Mouse (Mus musculus) lung, embryonic 16.5 days (tissue): ENCODE measurements around the gene Smurf1. TPM values are rescaled to one million over a fixed set of nuclear protein-coding genes. Genes with fewer than 3 reads are reported as not detected.
A peak's percentile ranks its signal among the peaks of the same experiment; 100 is the strongest.

Source experiments
- ATAC-seq: fragments of 200-750 bp; cut with Nextera tagmentation; 2 replicates; pipeline ENCODE4 v1.8.0; 2017; ENCODE audit warnings: low read depth, mild to moderate bottlenecking, moderate library complexity
- H3K27ac ChIP-seq: fragments of 300-500 bp; sonication (generic); 2 replicates; pipeline ENCODE4 v1.5.1; 2014; ENCODE audit warnings: mild to moderate bottlenecking, control low read depth, low read length
- H3K27me3 ChIP-seq: fragments of 300-500 bp; sonication (generic); 2 replicates; pipeline ENCODE4 v1.6.1; 2014; ENCODE audit warnings: low read depth, low read length, mixed read lengths; ENCODE audit not compliant: control insufficient read depth, insufficient read depth
- H3K36me3 ChIP-seq: fragments of 300-500 bp; sonication (generic); 2 replicates; pipeline ENCODE4 v1.6.1; 2014; ENCODE audit warnings: low read length; ENCODE audit not compliant: control insufficient read depth, insufficient read depth
- H3K4me1 ChIP-seq: fragments of 300-500 bp; sonication (generic); replicated peaks from 2 replicates; pipeline ENCODE4 v1.6.1; 2014; ENCODE audit warnings: low read length, mixed read lengths; ENCODE audit not compliant: control insufficient read depth, insufficient read depth
- H3K4me2 ChIP-seq: fragments of 300-500 bp; sonication (generic); 2 replicates; pipeline ENCODE4 v1.6.1; 2014; ENCODE audit warnings: low read depth, low read length, control low read depth
- H3K4me3 ChIP-seq: fragments of 300-500 bp; sonication (generic); 2 replicates; pipeline ENCODE4 v1.5.1; 2014; ENCODE audit warnings: mild to moderate bottlenecking, low read length, control low read depth
- H3K9ac ChIP-seq: fragments of 300-500 bp; sonication (generic); 2 replicates; pipeline ENCODE4 v1.6.1; 2014; ENCODE audit warnings: low read length, control low read depth
- H3K9me3 ChIP-seq: fragments of 300-500 bp; sonication (generic); 2 replicates; pipeline ENCODE4 v1.6.1; 2016; ENCODE audit warnings: low read length; ENCODE audit not compliant: control insufficient read depth
- WGBS: fragments of 180-500 bp; shearing (Covaris S2); extraction: QIAGEN DNeasy Blood & Tissue Kit; methylation state at CpG from one replicate; pipeline ENCODE4 v1.1.7; 2014; 5-methylcytosine and 5-hydroxymethylcytosine counted together
- polyA plus RNA-seq: library from polyadenylated mRNA; unstranded; fragments of >200 nt; fragmentation: Nextera tagmentation; extraction: Ambion mirVana; gene quantifications from 2 replicates; pipeline ENCODE4 v1.2.1, GENCODE M21; 2015

Smurf1 gene
- polyA plus RNA-seq, 1 experiment from 2014 or later: 15.6 TPM

DNA sequence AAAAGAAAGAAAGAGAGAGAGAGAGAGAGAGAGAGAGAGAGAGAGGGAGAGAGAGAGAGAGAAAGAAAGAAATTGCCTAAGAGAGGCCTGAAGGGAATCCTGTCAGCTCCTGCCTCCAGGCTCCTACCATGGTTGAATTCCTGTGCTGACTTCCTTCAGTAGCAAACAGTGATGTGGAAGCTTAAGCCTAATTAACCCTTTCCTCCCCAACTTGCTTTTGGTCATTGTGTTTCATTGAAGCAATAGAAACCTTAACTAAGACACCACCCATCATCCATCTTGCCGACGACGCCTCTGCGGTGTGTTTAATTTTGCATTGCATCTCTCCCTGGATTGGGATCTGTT lies 23.4 kb upstream of the Smurf1 start:
- Histone ChIP-seq H3K27ac (no peak overlapping the region), H3K4me3 (no peak overlapping the region), H3K36me3 (no peaks in the 10 kb centered on the region), H3K4me1 (no peaks in the 10 kb centered on the region), H3K27me3 (no peaks in the 10 kb centered on the region), H3K4me2 (no peak overlapping the region), H3K9me3 (peaks cover 4% of the 10 kb centered on the region), H3K9ac (no peak overlapping the region)
- 81% methylated on average over 4 of the region's 4 CpGs for WGBS
- ATAC-seq: 0 out of 2 replicates have a peak, but pooled peaks have one; percentile 17

DNA sequence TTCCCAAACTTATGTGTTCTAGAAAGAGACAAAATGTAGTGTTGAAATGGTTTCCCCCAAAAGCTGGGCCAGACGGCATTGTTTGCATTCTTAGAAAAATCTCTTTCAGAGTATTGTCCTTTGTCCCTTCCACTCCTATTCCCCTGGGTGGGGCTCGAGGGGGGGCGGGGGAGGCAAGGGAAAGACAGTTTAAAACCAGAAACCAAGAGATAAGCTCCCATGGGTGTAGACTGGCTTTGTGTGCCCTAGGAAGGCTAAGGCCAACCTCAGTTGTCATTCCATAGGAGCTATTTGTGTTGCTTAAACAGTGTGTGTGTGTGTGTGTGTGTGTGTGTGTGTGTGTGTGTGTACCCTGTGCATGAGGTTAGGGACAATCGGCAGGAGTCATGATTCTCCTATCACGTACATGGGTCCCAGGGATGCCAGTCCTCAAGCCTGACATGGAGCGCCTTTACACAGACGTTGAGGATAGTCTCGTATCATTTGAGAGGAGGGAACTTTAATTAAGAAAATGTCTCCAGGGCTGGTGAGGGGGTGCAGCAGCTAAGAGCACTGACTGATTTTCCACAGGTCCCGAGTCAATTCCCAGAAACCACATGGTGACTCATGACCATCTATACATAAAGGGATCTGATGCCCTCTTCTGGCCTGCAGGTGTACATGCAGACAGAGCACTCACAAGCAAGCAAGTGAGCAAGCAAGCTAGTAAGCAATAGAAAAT lies 22.9 kb upstream of the Smurf1 start:
- H3K9ac ChIP-seq: no peak overlapping the region
- WGBS: 40% methylated on average over 9 of the region's 9 CpGs
- no peak overlapping the region for H3K4me2 ChIP-seq
- no peaks in the 10 kb centered on the region for H3K4me1 ChIP-seq
- no peak overlapping the region for H3K27ac ChIP-seq
- H3K9me3 ChIP-seq: peaks cover 5% of the 10 kb centered on the region
- H3K27me3 ChIP-seq: no peaks in the 10 kb centered on the region
- no peaks in the 10 kb centered on the region for H3K36me3 ChIP-seq
- no peak overlapping the region for H3K4me3 ChIP-seq
- ATAC-seq: peak; percentile 72; the same call in 1 of the 2 replicates

DNA sequence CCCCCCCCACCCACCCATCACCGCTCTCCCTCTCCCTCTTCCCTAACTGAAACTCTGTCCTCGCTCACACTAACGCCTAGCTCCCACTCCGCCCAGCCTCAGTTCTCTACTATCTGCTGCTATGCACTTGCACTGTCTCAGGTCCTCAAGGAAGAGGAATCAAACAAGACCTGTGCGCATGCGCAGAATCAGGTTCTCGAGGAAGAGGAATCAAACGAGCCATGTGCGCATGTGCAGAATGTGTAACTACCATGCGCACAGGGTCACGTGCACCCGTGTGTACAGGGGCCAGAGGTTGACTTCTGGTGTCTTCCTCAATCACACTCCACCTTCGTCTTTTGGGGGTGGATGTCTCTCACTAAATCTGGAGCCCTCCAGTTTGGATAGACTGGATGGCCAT lies 21.9 kb upstream of the Smurf1 start:
- Histone ChIP-seq H3K4me2 (no peak overlapping the region), H3K27me3 (no peaks in the 10 kb centered on the region), H3K27ac (no peak overlapping the region), H3K36me3 (no peaks in the 10 kb centered on the region), H3K9me3 (peaks cover 10% of the 10 kb centered on the region), H3K4me1 (no peaks in the 10 kb centered on the region), H3K4me3 (no peak overlapping the region), H3K9ac (no peak overlapping the region)
- WGBS: 89% methylated on average over 13 of the region's 13 CpGs
- no peak for ATAC-seq

DNA sequence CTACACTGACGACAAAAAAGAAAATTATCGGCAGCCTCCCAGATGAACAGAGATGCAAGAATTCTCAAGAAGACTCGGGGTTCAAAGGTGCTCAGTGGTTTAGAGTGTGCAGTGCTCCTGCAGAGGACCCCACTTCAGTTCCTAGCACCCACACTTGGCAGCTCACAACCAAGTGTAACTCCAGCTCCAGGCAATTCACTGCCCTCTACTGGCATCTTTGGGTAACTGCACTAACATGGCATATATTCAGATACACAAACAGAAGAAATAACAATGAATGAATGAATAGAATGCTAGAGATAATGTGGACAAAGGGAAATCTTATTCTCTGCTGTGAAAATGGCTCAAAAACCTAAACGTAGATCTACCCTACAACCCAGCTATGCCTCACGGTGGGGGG lies 19.2 kb upstream of the Smurf1 start:
- Histone ChIP-seq H3K4me2 (no peak overlapping the region), H3K27me3 (no peaks in the 10 kb centered on the region), H3K9ac (no peak overlapping the region), H3K36me3 (no peaks in the 10 kb centered on the region), H3K27ac (no peak overlapping the region), H3K4me3 (no peak overlapping the region), H3K9me3 (peaks cover 10% of the 10 kb centered on the region), H3K4me1 (no peaks in the 10 kb centered on the region)
- no peak for ATAC-seq
- 91% methylated on average over 5 of the region's 5 CpGs for WGBS

DNA sequence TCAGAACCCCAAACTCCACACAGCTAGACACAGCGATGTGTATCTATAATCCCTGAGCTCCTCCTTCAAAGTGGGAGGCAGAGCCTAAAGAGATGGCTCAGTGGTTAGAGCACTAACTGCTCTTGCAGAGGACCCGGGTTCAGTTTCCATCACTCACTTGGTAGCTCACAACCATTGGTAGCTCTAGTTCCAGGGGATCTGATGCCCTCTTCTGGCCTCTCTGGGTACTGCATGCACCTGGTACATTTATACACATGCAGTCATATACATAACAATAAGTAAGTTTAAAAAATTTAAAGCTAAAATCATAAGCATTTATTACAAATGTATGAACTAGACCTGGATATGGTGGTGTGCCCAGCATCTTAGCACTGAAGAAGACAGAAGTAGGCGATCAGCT lies 17.6 kb upstream of the Smurf1 start:
- Histone ChIP-seq H3K4me1 (peaks cover 9% of the 10 kb centered on the region; the same call in 1 of the 2 replicates), H3K36me3 (no peaks in the 10 kb centered on the region), H3K27ac (no peak overlapping the region), H3K9ac (no peak overlapping the region), H3K9me3 (peaks cover 10% of the 10 kb centered on the region), H3K4me3 (no peak overlapping the region), H3K4me2 (no peak overlapping the region), H3K27me3 (no peaks in the 10 kb centered on the region)
- WGBS: 94% methylated on average over 3 of the region's 3 CpGs
- no peak for ATAC-seq

DNA sequence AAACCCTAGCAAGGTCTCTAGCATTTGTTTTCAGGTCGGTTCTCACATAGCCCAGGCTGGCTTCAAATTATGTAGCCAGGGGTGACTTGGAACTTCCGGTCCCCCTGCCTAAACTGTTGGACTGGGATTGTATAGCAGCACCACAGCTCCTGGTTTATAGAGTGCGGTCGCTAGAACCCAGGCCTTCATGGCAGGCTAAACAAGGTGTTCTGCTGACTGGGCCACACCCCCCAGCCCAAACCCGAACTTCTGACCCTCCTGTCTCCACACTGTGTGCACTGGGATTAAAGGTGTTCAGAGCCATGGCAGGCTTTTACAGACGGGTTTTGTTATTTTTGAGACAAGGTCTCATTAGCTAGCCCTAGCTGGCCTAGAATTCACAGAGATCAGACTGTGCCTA lies 13.5 kb upstream of the Smurf1 start:
- Histone ChIP-seq H3K4me3 (no peak overlapping the region), H3K4me2 (no peak overlapping the region), H3K36me3 (no peaks in the 10 kb centered on the region), H3K4me1 (peaks cover 9% of the 10 kb centered on the region; the same call in 1 of the 2 replicates), H3K9ac (no peak overlapping the region), H3K9me3 (peaks cover 7% of the 10 kb centered on the region), H3K27ac (peak overlapping the region; percentile 94), H3K27me3 (no peaks in the 10 kb centered on the region)
- WGBS: 52% methylated on average over 6 of the region's 6 CpGs
- ATAC-seq: peak; percentile 53; the same call in 1 of the 2 replicates

DNA sequence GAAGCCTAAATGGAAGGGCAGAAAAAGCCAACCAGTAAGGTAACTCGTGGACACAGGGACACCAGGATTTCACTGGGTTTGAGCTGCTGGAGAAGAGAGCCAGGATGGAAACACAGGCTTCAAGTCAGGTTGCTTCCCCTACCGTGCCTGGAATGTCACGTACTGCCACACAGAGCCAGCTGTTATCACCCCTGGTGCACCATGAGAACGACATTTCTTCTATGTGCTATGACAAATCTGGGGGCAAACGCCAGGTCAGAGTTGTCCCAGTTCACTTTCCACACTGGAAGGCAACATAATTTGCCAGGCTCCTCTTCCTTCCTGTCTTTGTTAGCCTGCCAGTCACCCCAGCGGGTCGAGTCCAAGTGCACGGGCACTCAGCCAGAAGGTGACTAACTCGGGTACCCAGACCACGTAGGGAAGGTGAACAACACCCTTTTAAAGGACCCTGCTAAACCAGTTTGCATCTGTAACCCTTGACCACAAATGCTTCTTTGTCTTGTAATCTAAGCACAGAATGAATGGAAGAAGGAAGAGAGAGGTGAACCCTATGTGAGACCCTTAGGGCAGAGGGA lies 13.0 kb upstream of the Smurf1 start:
- 27% methylated on average over 10 of the region's 10 CpGs for WGBS
- H3K4me2 ChIP-seq: no peak overlapping the region
- peak; percentile 90 for ATAC-seq

DNA sequence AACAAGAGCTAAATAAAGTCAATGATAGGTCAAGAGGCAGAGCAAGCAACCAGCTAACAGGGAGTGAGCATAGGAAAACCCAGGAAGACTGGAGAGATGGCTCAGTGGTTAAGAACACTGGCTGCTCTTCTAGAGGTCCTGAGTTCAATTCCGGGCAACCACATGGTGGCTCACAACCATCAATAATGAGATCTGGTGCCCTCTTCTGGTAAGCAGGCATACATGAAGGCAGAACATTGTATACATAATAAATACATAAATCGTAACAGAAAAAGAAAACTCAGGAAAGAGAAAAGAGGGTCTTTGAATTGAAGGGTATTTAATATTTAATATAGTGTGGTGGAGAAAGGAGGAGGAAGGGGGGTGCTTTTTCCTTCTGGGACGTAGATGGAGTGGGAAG lies 5.6 kb upstream of the Smurf1 start:
- H3K27me3 ChIP-seq: no peaks in the 10 kb centered on the region
- WGBS: 77% methylated on average over 3 of the region's 3 CpGs
- H3K27ac ChIP-seq: no peak overlapping the region
- no peak overlapping the region for H3K9ac ChIP-seq
- H3K4me3 ChIP-seq: no peak overlapping the region
- peaks cover 5% of the 10 kb centered on the region for H3K4me1 ChIP-seq
- no peaks in the 10 kb centered on the region for H3K9me3 ChIP-seq
- no peak for ATAC-seq
- no peak overlapping the region for H3K4me2 ChIP-seq
- H3K36me3 ChIP-seq: no peaks in the 10 kb centered on the region

More for the DNA sequence above, 13.0 kb upstream of the Smurf1 start:
- peaks cover 9% of the 10 kb centered on the region; the same call in 1 of the 2 replicates for H3K4me1 ChIP-seq
- no peak overlapping the region for H3K9ac ChIP-seq
- peak overlapping the region; percentile 94 for H3K27ac ChIP-seq
- no peaks in the 10 kb centered on the region for H3K36me3 ChIP-seq
- H3K4me3 ChIP-seq: no peak overlapping the region
- H3K27me3 ChIP-seq: no peaks in the 10 kb centered on the region
- peaks cover 4% of the 10 kb centered on the region for H3K9me3 ChIP-seq

DNA sequence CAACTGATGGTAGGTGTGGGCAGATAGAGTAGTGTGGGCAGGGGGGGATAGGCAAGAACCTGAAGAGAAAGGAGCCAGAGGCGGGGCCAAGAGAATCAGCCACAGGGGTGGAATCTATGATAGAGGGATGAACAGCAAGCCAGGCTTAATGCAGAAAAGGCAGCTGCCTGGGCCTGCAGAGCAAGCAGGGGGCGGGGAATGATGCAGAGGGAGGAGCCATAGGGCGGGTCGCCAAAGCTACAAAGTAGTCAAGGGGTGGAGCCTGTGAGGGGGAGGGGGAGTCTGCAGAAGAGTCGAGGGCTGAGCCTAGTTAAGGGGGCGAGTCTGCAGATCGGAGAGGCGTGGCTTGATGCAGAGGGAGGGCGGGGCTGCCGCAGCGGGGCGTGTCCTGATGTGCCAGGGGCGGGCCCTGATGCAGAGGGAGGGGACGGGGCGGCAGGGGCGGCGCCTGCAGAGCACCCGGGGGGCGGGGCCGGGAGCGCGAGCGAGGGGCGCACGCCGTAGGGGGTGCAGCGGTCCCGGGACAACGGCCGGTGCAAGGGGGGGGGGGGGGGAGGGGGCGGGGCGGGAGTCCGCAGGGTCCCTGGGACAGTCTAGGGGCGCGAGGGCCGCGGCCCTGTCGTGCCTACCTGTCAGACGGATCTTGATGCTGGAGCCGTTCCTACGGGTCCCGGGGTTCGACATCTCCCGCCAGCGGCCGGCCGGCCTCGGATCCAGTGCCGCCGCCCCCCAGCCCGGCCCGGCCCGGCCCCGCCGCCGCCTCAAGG lies 592 bp downstream of the Smurf1 start:
- Histone ChIP-seq H3K4me2 (peak overlapping the region; percentile 87), H3K4me1 (peaks cover 45% of the 10 kb centered on the region), H3K36me3 (no peaks in the 10 kb centered on the region), H3K27ac (peak overlapping the region; percentile 96), H3K9ac (peak overlapping the region; percentile 84), H3K27me3 (no peaks in the 10 kb centered on the region), H3K9me3 (no peaks in the 10 kb centered on the region), H3K4me3 (peak overlapping the region; percentile 75)
- peak; percentile 76 for ATAC-seq
- WGBS: 1% methylated on average over 24 of the region's 56 CpGs
